Mouse (Mus musculus) liver, adult 2 months (tissue): ENCODE measurements at regions not wholly inside any gene's neighbourhood (a gene's known extent, or its start where the extent isn't known, plus 50 kb on each side); places are given as distances from the start of the nearest gene placed in this dataset.

Experiments
- CTCF ChIP-seq: fragments of 200-500 bp; IDR thresholded peaks from 2 replicates; pipeline ENCODE4 v1.5.1; 2011; ENCODE audit warnings: low read depth, low read length, control low read depth
- POLR2A ChIP-seq: fragments of 200-500 bp; IDR thresholded peaks from 2 replicates; pipeline ENCODE4 v1.6.1; 2011; ENCODE audit warnings: low read length, control low read depth; ENCODE audit not compliant: insufficient read depth; ENCODE audit errors: extremely low read depth

GRCm38 (mm10) chr1:42025781-42026180, 669.8 kb upstream of the Pou3f3 start:
- no peak for TF ChIP-seq POLR2A
- TF ChIP-seq CTCF, result no peak
